In the genomic region with DNA sequence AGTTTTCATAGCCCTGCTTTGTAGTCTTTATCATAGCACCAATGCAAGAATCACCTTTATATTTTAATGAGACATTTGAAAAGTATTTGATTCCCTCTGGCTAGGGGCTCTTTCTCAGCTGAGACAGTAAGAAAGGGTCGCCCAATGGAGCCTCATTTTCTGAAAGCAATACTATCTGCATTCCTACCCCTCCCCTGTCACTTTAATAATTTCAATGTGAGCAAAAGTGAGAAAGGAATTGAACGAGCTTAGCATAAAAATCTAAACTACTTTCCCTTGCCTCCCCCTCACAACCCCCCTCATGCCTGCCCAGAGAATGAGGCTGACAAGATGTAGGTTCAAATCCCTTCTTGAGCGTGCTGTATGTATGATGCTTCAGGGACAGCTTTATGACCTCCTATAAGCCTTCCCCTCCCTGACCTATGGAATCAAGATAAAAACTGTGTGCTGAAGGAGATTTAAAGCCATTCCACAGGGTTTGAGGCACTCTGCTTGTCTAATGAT, we compare ENCODE assay signal across 16 mouse cellular contexts.
DNase-seq lines count a peak whose midpoint lies in the region; ATAC-seq lines count a peak whose summit lies in the region.
"Had no signal": no experiment of that assay in that cellular context is flagged by ENCODE, and none has a peak within 500 bp of the region (broad histone marks: within the 10 kb centered on the region; RNA-seq: fewer than 3 reads in every experiment).

No protein-coding gene starts in this region.

- H3K27ac ChIP-seq in heart, embryonic 16.5 days (ENCODE audit: low read length), result peak overlapping the region; percentile 86
- H3K27ac ChIP-seq in neural tube, embryonic 13.5 days (replicated peaks), result peak overlapping the region; percentile 33; the same call in 1 of the 2 replicates
- no peak overlapping the region for H3K27ac ChIP-seq in neural tube, embryonic 15.5 days (replicated peaks)
- H3K27ac ChIP-seq in midbrain, embryonic 11.5 days (ENCODE audit: low read depth, low read length), result peak overlapping the region; percentile 28; the same call in 1 of the 2 replicates
- H3K27ac ChIP-seq: embryonic facial prominence, embryonic 12.5 days had no signal

- H3K4me3 ChIP-seq in heart, embryonic 16.5 days (ENCODE audit: low read length), result no peak overlapping the region
- no peak overlapping the region for H3K4me3 ChIP-seq in neural tube, embryonic 13.5 days
- H3K4me3 ChIP-seq in neural tube, embryonic 15.5 days (replicated peaks), result no peak overlapping the region
- no peak overlapping the region for H3K4me3 ChIP-seq in midbrain, embryonic 11.5 days (ENCODE audit: low read depth, low read length)
- H3K4me3 ChIP-seq: embryonic facial prominence, embryonic 12.5 days had no signal

- peaks cover 31% of the 10 kb centered on the region for H3K4me1 ChIP-seq in heart, embryonic 16.5 days (ENCODE audit: control insufficient read depth, insufficient read depth, low read length)
- H3K4me1 ChIP-seq in neural tube, embryonic 13.5 days (replicated peaks), result peaks cover 6% of the 10 kb centered on the region
- no peaks in the 10 kb centered on the region; the same call in 1 of the 2 replicates for H3K4me1 ChIP-seq in neural tube, embryonic 15.5 days
- peaks cover 3% of the 10 kb centered on the region; the same call in 1 of the 2 replicates for H3K4me1 ChIP-seq in midbrain, embryonic 11.5 days (ENCODE audit: control insufficient read depth, insufficient read depth, low read length)
- H3K4me1 ChIP-seq: embryonic facial prominence, embryonic 12.5 days had no signal

- no peaks in the 10 kb centered on the region for H3K27me3 ChIP-seq in heart, embryonic 16.5 days (ENCODE audit: control insufficient read depth, insufficient read depth, low read length)
- H3K27me3 ChIP-seq in neural tube, embryonic 13.5 days, result no peaks in the 10 kb centered on the region
- no peaks in the 10 kb centered on the region for H3K27me3 ChIP-seq in neural tube, embryonic 15.5 days (replicated peaks)
- no peaks in the 10 kb centered on the region for H3K27me3 ChIP-seq in midbrain, embryonic 11.5 days (ENCODE audit: control insufficient read depth, insufficient read depth, low read length)
- H3K27me3 ChIP-seq: embryonic facial prominence, embryonic 12.5 days had no signal

- ATAC-seq in heart, embryonic 16.5 days (replicated peaks; ENCODE audit: extremely low read depth, insufficient read depth, low FRiP score), result no peak
- ATAC-seq in neural tube, embryonic 13.5 days (ENCODE audit: low read depth), result no peak
- no peak for ATAC-seq in neural tube, embryonic 15.5 days (ENCODE audit: low FRiP score)
- ATAC-seq in midbrain, embryonic 11.5 days (ENCODE audit: low FRiP score), result no peak; the same call in none of the 2 replicates
- ATAC-seq: liver, postnatal 0 days had no signal

- 44% methylated on average over 3 of the region's 3 CpGs for WGBS in heart, embryonic 16.5 days
- 39% methylated on average over 3 of the region's 3 CpGs for WGBS in neural tube, embryonic 13.5 days
- WGBS in neural tube, embryonic 15.5 days, result 48% methylated on average over 3 of the region's 3 CpGs
- 46% methylated on average over 3 of the region's 3 CpGs for WGBS in midbrain, embryonic 11.5 days

- no peaks in the 10 kb centered on the region for H3K36me3 ChIP-seq in heart, embryonic 16.5 days (ENCODE audit: control insufficient read depth, insufficient read depth)
- H3K36me3 ChIP-seq in neural tube, embryonic 13.5 days, result no peaks in the 10 kb centered on the region
- H3K36me3 ChIP-seq in neural tube, embryonic 15.5 days, result no peaks in the 10 kb centered on the region
- no peaks in the 10 kb centered on the region for H3K36me3 ChIP-seq in midbrain, embryonic 11.5 days (ENCODE audit: control insufficient read depth, insufficient read depth, low read length)
- H3K36me3 ChIP-seq: embryonic facial prominence, embryonic 12.5 days had no signal

- H3K4me2 ChIP-seq in heart, embryonic 16.5 days (ENCODE audit: low read depth, low read length), result no peak overlapping the region
- no peak overlapping the region for H3K4me2 ChIP-seq in neural tube, embryonic 13.5 days
- no peak overlapping the region for H3K4me2 ChIP-seq in neural tube, embryonic 15.5 days
- H3K4me2 ChIP-seq in midbrain, embryonic 11.5 days, result no peak overlapping the region
- H3K4me2 ChIP-seq: embryonic facial prominence, embryonic 12.5 days had no signal

- DNase-seq in heart, adult 11 months, result no peak
- DNase-seq in midbrain, embryonic 11.5 days (ENCODE audit: low spot score, missing footprints), result peak; percentile 68
- no peak for DNase-seq in layer of hippocampus, adult 9-11 months
- DNase-seq in kidney, adult 11 months, result no peak
- DNase-seq: adrenal gland, postnatal 36 days; cerebellum, adult 8-10 months; layer of hippocampus, postnatal 36 days; liver; liver, postnatal 0 days; lung, postnatal 14 days; right cerebral cortex, adult 18-20 months; thymus, adult 18-20 months had no signal

- no peaks in the 10 kb centered on the region for H3K9me3 ChIP-seq in heart, embryonic 16.5 days (replicated peaks; ENCODE audit: control insufficient read depth, low read length)
- H3K9me3 ChIP-seq in neural tube, embryonic 13.5 days, result no peaks in the 10 kb centered on the region
- no peaks in the 10 kb centered on the region for H3K9me3 ChIP-seq in neural tube, embryonic 15.5 days (replicated peaks)
- H3K9me3 ChIP-seq in midbrain, embryonic 11.5 days (ENCODE audit: control insufficient read depth, low read length), result no peaks in the 10 kb centered on the region
- H3K9me3 ChIP-seq: embryonic facial prominence, embryonic 12.5 days had no signal

- H3K9ac ChIP-seq in heart, embryonic 16.5 days (ENCODE audit: low read length), result no peak overlapping the region; the same call in 1 of the 2 replicates
- H3K9ac ChIP-seq in neural tube, embryonic 13.5 days, result no peak overlapping the region
- H3K9ac ChIP-seq in neural tube, embryonic 15.5 days (replicated peaks), result no peak overlapping the region
- no peak overlapping the region for H3K9ac ChIP-seq in midbrain, embryonic 11.5 days (ENCODE audit: low read length)
- H3K9ac ChIP-seq: embryonic facial prominence, embryonic 12.5 days; liver, postnatal 0 days had no signal
